Mouse (Mus musculus) G1E-ER4 (cell line): ENCODE results near the gene Rhcg. TPM values are rescaled to one million over a fixed set of nuclear protein-coding genes. Genes with fewer than 3 reads are reported as not detected.

Source experiments
- GATA1 ChIP-seq: IDR thresholded peaks from one replicate; pipeline ENCODE4 v1.8.0; 2012; ENCODE audit warnings: low read length, inconsistent platforms
- polyA plus RNA-seq: library from polyadenylated mRNA; stranded (reverse); fragments of >175 nt; gene quantifications from 2 replicates; pipeline ENCODE4 v1.2.3, GENCODE M21; 2012

The Rhcg gene
- polyA plus RNA-seq, 1 experiment: not detected

GRCm38 (mm10) chr7:79545066-79545400 is 72.4 kb downstream of the Rhcg start:
- no peak for TF ChIP-seq GATA1

GRCm38 (mm10) chr7:79544281-79545065 is 73.0 kb downstream of the Rhcg start:
- TF ChIP-seq GATA1: no peak

Other genes starting within 250 kb of the Rhcg start
- 0.05 TPM in 1 of 2 replicates, not detected in the other for gene Rlbp1, start 230.6 kb downstream of the Rhcg start, polyA plus RNA-seq
- gene Fanci, start 225.7 kb downstream of the Rhcg start, polyA plus RNA-seq: 0.26 and 0.43 TPM in 2 replicates
- gene Polg, start 151.3 kb downstream of the Rhcg start, polyA plus RNA-seq: 153 and 196 TPM in 2 replicates
- 18.2 and 19.3 TPM in 2 replicates for gene Ticrr, start 42.5 kb upstream of the Rhcg start, polyA plus RNA-seq
- gene Kif7, start 98.1 kb upstream of the Rhcg start, polyA plus RNA-seq: 26.8 and 31.4 TPM in 2 replicates
- gene Plin1, start 115.2 kb upstream of the Rhcg start, polyA plus RNA-seq: not detected in 2 replicates
- gene Pex11a, start 125.5 kb upstream of the Rhcg start, polyA plus RNA-seq: 4.3 and 5.5 TPM in 2 replicates
- gene Wdr93, start 125.5 kb upstream of the Rhcg start, polyA plus RNA-seq: 0.03 TPM in 1 of 2 replicates, not detected in the other
- not detected in 2 replicates for gene Mesp1, start 176.1 kb upstream of the Rhcg start, polyA plus RNA-seq
- gene Mesp2, start 193.1 kb upstream of the Rhcg start, polyA plus RNA-seq: not detected in 2 replicates
- not detected in 2 replicates for gene Anpep, start 243.4 kb upstream of the Rhcg start, polyA plus RNA-seq